Mouse (Mus musculus): ENCODE measurements around the gene Rad9a.

- TF ChIP-seq CTCF (IDR thresholded peaks at IDR 0.05; ENCODE audit: low read depth) (no peak), EP300 (optimal IDR thresholded peaks at IDR 0.05) (no peak)
These were observed 4.9 kb downstream of the Rad9a start for GRCm38 (mm10) chr19:4196548-4196947.

All from stomach, postnatal 0 days (tissue).